Mouse (Mus musculus): Measurements from ENCODE around the gene Gng12. TPM values are rescaled to one million over a fixed set of nuclear protein-coding genes. Genes with fewer than 3 reads are reported as not detected.

Gng12 gene
- polyA plus RNA-seq, 1 experiment from 2014 or later, result 26.4 TPM

DNA sequence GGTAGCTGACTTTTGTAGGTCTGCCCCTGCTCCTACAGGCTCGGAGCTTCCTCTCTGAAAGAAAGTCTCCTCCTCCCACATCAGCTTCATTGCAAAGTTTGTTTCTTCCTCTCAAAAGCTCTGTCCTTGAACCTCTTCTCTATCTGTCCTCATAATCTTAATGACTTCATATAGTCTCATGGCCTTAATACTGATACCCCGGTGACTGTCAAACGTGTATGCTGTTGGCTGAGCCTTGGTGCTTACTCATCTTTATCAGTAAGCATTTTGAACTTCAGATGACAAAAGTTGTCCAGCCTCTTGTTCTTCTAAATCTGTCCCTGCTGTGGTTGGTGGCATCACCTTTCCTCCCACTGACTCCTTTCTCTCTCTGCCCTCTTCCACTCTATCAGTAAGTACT, 149.2 kb downstream of the Gng12 start:
- ATAC-seq (ENCODE audit: low read depth) (no peak), DNase-seq (no peak)
- no peaks in the 10 kb centered on the region for H3K9me3 ChIP-seq (replicated peaks)
- WGBS (ENCODE audit: insufficient replicate concordance), result 41% methylated on average over 3 of the region's 3 CpGs
- no peak overlapping the region for H3K9ac ChIP-seq
- H3K4me1 ChIP-seq (replicated peaks), result peaks cover 58% of the 10 kb centered on the region
- H3K27ac ChIP-seq, result no peak overlapping the region
- H3K27me3 ChIP-seq, result no peaks in the 10 kb centered on the region
- H3K4me3 ChIP-seq (replicated peaks), result no peak overlapping the region
- no peak overlapping the region for H3K4me2 ChIP-seq
- no peaks in the 10 kb centered on the region for H3K36me3 ChIP-seq

DNA sequence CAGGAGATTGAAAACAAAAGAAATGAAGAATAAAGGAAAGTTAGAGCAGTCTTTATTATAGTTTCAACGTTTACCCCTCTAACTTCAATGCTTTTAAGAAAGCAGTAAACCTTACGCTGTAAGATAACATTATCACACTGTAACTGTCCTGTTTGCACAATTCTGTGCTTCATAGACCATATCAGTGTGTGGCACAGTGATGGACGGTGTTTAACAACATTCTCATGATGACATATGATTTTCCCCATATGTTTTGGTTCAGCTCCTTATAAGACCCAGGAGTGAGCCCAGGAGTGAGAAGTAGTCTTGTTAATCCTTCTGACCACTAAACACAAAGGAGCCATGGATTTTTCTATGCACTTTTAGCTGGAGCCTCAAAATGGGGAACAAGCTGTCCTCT, 150.7 kb downstream of the Gng12 start:
- Histone ChIP-seq H3K9ac (0 out of 2 replicates have a peak overlapping the region, but pooled peaks have one; percentile 26), H3K27ac (peak overlapping the region; percentile 73), H3K4me2 (no peak overlapping the region), H3K4me1 (replicated peaks) (peaks cover 56% of the 10 kb centered on the region), H3K36me3 (no peaks in the 10 kb centered on the region), H3K27me3 (no peaks in the 10 kb centered on the region), H3K9me3 (replicated peaks) (no peaks in the 10 kb centered on the region), H3K4me3 (replicated peaks) (no peak overlapping the region)
- 16% methylated on average over 3 of the region's 3 CpGs for whole genome bisulfite sequencing (ENCODE audit: insufficient replicate concordance)
- no peak for DNase-seq
- peak; percentile 85 for ATAC-seq (ENCODE audit: low read depth)

DNA sequence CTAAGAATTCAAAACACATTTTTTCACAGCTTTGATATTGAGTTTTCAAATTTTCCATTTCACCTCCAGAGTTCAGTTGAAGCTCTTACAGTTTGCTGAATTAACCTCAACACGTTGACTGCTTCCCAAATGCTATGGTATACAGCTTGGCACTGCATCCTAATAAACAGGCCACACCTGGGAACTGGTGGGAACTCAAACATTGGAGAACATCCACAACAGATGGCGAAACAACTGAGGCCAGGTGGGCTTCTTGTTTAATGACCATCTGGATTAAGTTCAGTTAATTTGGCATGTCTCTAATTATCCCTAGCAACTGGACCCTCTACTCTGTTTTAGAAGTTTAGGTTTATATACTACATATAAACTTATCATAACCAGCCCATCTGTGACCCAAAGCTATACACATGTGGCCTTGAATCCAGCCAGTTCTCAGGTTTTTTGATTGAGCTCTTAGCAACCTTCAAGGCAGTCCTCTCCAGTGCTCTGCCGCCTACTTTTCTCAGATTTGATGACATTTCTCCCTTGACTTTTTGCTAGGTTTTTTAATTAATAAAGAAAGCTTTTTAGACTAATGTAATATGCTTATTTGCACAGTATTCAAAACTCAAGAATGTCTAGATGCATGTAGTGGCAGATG, 152.0 kb downstream of the Gng12 start:
- DNase-seq (no peak), ATAC-seq (ENCODE audit: low read depth) (no peak)
- Histone ChIP-seq H3K36me3 (no peaks in the 10 kb centered on the region), H3K4me2 (no peak overlapping the region), H3K9me3 (replicated peaks) (no peaks in the 10 kb centered on the region), H3K4me3 (replicated peaks) (no peak overlapping the region), H3K27me3 (no peaks in the 10 kb centered on the region), H3K27ac (peak overlapping the region; percentile 73), H3K9ac (no peak overlapping the region), H3K4me1 (replicated peaks) (peaks cover 52% of the 10 kb centered on the region)
- 73% methylated on average over 3 of the region's 3 CpGs for WGBS (ENCODE audit: insufficient replicate concordance)

DNA sequence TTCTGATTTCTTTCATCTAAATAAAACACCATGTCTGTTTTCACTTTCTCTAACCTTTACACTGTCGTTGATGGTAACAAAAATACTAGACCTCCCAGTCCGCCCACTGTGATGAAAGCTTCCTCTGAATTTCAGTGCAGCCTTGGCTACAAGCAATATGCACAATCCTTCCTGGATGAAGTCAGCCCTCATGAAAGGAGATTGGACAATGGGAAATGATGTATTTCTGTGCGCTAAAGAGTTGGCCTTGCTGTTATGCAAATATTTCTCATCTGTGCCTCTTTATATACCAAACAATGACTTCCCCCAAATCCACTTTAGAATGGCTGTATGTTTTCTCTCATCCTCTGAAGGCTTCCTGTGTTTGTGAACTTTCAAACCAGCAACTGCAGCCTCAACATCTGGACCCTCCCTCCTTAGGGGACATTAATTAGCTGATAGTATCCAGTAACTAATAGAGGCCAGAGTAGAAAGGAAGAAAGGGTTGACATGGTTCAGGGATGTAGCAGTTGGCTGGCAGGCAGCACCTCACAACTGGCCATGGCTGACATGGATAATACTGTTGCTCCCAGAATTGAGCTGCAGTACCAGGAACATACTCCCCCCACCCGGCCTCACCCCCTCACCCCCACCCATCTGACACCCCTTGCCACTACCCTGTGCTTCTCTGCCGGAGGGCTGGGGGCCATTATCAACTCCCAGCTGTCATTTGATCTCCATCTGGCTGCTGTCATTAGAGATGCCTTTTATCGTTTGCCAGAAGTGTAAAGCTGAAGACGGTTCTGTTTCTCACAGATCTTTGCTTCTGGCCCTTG, 152.9 kb downstream of the Gng12 start:
- Histone ChIP-seq H3K4me3 (replicated peaks) (no peak overlapping the region), H3K27ac (peak overlapping the region; percentile 78), H3K4me1 (replicated peaks) (peaks cover 52% of the 10 kb centered on the region), H3K9ac (peak overlapping the region; percentile 33), H3K36me3 (no peaks in the 10 kb centered on the region), H3K4me2 (no peak overlapping the region), H3K27me3 (no peaks in the 10 kb centered on the region), H3K9me3 (replicated peaks) (no peaks in the 10 kb centered on the region)
- WGBS (ENCODE audit: insufficient replicate concordance), result 34% methylated on average over 7 of the region's 7 CpGs
- DNase-seq, result peak; percentile 56
- ATAC-seq (ENCODE audit: low read depth), result peak; percentile 79

DNA sequence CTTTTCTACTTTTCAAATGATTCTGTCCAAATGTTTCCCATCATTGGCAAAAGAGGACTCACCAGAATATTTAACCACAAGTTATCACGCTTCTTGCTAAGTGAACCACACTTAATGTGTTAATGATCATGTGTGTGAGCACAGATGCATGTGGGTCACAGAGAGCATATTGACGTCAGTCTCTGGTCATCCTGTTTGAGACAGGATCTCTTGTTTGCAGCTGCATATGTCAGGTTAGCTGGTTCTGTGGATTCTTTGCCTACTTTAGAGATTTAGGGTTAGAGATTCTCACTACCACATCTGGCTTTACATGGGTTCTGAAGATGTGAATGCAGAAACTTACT, 153.5 kb downstream of the Gng12 start:
- ATAC-seq (ENCODE audit: low read depth) (no peak), DNase-seq (no peak)
- Histone ChIP-seq H3K27ac (peak overlapping the region; percentile 78), H3K27me3 (no peaks in the 10 kb centered on the region), H3K36me3 (no peaks in the 10 kb centered on the region), H3K9me3 (replicated peaks) (no peaks in the 10 kb centered on the region), H3K4me1 (replicated peaks) (peaks cover 52% of the 10 kb centered on the region), H3K9ac (peak overlapping the region; percentile 31), H3K4me2 (no peak overlapping the region), H3K4me3 (replicated peaks) (no peak overlapping the region)
- 43% methylated on average over 2 of the region's 2 CpGs for WGBS (ENCODE audit: insufficient replicate concordance)

DNA sequence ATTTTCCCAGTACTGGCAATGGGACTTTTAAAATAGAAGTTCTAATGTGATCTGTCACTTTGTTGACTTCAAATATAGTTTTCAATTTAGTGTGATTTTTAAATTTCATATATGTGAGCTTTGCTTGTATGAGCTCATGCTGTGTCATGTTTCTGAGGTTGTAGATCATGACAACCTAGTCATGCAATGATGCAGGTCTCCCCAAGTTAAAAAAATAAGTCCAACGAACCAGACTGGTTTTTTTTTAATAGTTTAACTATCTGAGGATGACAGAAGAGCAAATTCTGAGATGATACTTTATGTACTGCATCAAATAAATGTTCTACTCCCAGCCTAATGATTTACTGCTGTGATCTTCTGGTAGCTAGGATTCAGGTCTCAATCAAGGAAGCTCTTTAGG, 153.9 kb downstream of the Gng12 start:
- ATAC-seq (ENCODE audit: low read depth), result no peak
- Histone ChIP-seq H3K27me3 (no peaks in the 10 kb centered on the region), H3K9ac (peak overlapping the region; percentile 31; the same call in 1 of the 2 replicates), H3K4me1 (replicated peaks) (peaks cover 51% of the 10 kb centered on the region), H3K9me3 (replicated peaks) (no peaks in the 10 kb centered on the region), H3K4me3 (replicated peaks) (no peak overlapping the region), H3K27ac (peak overlapping the region; percentile 78), H3K4me2 (no peak overlapping the region), H3K36me3 (no peaks in the 10 kb centered on the region)
- no peak for DNase-seq
- 51% methylated on average over 1 of the region's 1 CpGs for WGBS (ENCODE audit: insufficient replicate concordance)

DNA sequence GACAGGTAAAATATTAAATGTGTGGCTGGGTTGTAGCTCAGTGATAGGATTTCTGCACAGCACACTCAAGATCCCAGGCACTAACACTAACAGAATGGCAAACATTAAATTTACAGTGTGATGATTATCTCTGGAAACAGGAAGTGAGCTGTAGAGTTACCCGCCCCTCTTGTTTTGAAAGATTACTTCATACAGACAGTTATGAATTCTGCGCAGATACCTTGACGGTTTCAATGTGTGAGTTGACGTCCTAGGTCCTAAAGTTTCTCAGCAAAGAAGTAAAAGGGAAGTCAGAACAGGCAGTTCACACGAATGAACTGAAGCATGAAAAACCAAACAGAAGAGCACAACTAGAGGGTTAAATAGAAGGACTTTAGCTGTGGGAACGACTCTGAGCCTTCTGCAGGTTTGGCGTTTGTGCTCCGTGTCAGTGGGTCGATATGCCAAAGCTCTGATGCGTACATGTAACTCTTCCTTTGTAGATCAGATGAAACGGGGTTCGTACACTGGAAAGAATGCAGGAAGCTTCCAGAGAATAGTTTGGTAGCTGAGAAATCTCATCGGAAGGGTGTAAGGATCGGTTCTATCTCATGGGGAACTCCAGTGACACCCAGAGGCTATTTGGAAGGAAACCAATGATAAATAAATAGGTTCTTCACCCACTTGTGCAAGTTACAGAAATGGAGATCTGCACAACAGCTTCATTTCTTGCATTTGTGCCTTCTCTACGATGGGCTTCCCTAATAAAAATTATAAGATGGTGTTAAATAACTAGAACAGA, 160.1 kb downstream of the Gng12 start:
- peaks cover 42% of the 10 kb centered on the region for H3K4me1 ChIP-seq (replicated peaks)
- H3K27me3 ChIP-seq, result no peaks in the 10 kb centered on the region
- 0 out of 2 replicates have a peak overlapping the region, but pooled peaks have one; percentile 31 for H3K9ac ChIP-seq
- DNase-seq (no peak), ATAC-seq (ENCODE audit: low read depth) (no peak)
- H3K36me3 ChIP-seq, result no peaks in the 10 kb centered on the region
- 53% methylated on average over 15 of the region's 15 CpGs for WGBS (ENCODE audit: insufficient replicate concordance)
- H3K4me3 ChIP-seq (replicated peaks), result no peak overlapping the region
- H3K4me2 ChIP-seq, result peak overlapping the region; percentile 0; the same call in 1 of the 2 replicates
- H3K27ac ChIP-seq, result peak overlapping the region; percentile 85
- no peaks in the 10 kb centered on the region for H3K9me3 ChIP-seq (replicated peaks)

DNA sequence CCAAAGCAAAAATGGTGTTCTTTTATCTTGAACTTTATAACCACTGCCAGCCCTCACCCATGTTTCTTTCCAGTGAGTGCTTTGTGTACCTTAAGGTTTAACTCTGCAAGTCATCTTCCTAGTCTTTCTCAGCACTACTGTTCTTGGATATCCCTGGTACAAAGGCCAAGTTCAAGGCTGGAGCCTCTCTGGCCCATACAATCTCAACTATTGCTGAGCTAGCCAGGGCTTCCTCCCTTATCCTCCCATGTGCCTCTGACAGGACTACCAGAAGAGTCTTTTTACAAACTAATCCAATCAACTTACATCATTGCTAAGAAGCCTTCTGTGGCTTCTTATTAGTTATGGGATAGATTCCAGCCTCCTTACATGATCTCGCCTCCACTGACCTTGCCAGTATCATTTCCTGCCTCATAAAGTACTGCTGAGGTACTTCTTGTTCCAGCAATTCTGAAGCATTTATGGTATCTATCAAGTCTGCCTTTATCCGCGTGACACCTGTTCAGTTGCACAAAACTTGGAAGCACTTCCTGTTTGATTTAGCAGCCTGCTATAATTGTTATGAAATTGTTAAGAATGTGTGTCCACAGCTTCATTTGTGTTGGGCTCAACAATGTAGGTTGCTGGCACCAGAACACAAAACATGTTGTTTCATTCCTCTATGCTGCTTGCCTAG, 160.8 kb downstream of the Gng12 start:
- WGBS (ENCODE audit: insufficient replicate concordance), result 69% methylated on average over 3 of the region's 3 CpGs
- 0 out of 2 replicates have a peak overlapping the region, but pooled peaks have one; percentile 31 for H3K9ac ChIP-seq
- no peak overlapping the region for H3K4me3 ChIP-seq (replicated peaks)
- ATAC-seq (ENCODE audit: low read depth) (no peak), DNase-seq (no peak)
- no peaks in the 10 kb centered on the region for H3K27me3 ChIP-seq
- H3K4me2 ChIP-seq, result peak overlapping the region; percentile 44
- H3K4me1 ChIP-seq (replicated peaks), result peaks cover 42% of the 10 kb centered on the region
- H3K36me3 ChIP-seq, result no peaks in the 10 kb centered on the region
- no peaks in the 10 kb centered on the region for H3K9me3 ChIP-seq (replicated peaks)
- H3K27ac ChIP-seq, result peak overlapping the region; percentile 85

DNA sequence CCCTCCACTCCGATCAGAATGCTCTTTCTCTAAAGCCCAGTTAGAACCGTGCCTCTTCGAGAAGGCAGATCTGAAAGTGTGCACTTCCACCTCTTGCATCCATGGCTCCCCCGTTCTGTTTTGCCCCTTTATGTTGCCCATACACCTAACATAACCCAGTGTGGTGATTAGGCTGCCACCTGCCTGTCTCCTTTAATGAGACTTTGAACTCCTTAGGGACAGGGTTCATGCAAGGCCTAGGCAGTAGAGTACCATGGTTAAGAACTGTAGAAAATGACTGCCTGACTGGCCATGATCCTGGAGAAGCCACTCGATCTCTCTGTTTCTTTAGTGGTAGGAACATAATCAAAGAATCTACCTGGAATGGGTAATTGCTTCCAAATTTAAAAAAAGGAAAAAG, 161.4 kb downstream of the Gng12 start:
- H3K4me3 ChIP-seq (replicated peaks), result no peak overlapping the region
- H3K9me3 ChIP-seq (replicated peaks), result no peaks in the 10 kb centered on the region
- H3K4me2 ChIP-seq, result peak overlapping the region; percentile 44
- H3K36me3 ChIP-seq, result no peaks in the 10 kb centered on the region
- H3K4me1 ChIP-seq (replicated peaks), result peaks cover 42% of the 10 kb centered on the region
- ATAC-seq (ENCODE audit: low read depth) (peak; percentile 75), DNase-seq (no peak)
- H3K27ac ChIP-seq, result peak overlapping the region; percentile 85
- peak overlapping the region; percentile 31; the same call in 1 of the 2 replicates for H3K9ac ChIP-seq
- WGBS (ENCODE audit: insufficient replicate concordance), result 69% methylated on average over 5 of the region's 5 CpGs
- no peaks in the 10 kb centered on the region for H3K27me3 ChIP-seq

DNA sequence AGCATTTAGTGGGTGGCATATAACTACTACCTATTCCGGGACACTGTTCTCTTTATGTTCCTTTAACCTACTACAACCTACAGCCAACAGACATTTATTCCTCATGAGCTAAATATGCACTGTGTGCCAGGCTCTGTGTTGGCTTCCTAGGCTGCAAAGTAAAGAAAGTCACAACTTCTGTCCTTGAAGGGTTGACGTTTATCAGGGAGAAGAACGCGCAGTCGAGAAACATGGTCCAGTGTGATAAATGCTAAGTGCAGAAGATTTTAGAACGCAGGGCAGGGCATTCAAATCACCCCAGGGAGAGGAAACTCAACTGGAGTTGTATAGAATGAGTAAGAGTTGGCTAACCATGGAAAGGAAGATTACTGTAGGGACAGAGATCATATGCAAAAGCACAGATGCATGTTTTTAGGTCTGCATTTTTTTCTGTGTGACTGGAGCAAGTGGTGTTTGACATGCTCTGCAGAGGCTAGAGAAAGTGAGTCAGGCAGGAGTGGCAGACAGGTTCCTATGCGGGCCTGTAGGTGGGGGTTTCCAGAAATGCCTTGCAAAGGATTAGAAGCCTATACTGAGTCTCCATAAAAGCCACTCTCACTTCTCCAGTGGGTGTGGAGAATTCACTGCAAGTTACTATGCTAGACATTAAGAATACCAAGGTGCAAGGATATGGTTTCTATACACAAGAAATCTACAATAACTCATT, 161.9 kb downstream of the Gng12 start:
- H3K36me3 ChIP-seq, result no peaks in the 10 kb centered on the region
- ATAC-seq (ENCODE audit: low read depth), result peak; percentile 95
- no peaks in the 10 kb centered on the region for H3K27me3 ChIP-seq
- no peak overlapping the region for H3K4me3 ChIP-seq (replicated peaks)
- H3K9ac ChIP-seq, result peak overlapping the region; percentile 40; the same call in 1 of the 2 replicates
- peak overlapping the region; percentile 85 for H3K27ac ChIP-seq
- peak; percentile 76 for DNase-seq
- H3K4me1 ChIP-seq (replicated peaks), result peaks cover 42% of the 10 kb centered on the region
- no peaks in the 10 kb centered on the region for H3K9me3 ChIP-seq (replicated peaks)
- 29% methylated on average over 7 of the region's 7 CpGs for WGBS (ENCODE audit: insufficient replicate concordance)
- H3K4me2 ChIP-seq, result peak overlapping the region; percentile 44

Measured in liver, embryonic 13.5 days (tissue).